Mouse (Mus musculus): ENCODE results near the gene Ost4. TPM values are rescaled to one million over a fixed set of nuclear protein-coding genes. Genes with fewer than 3 reads are reported as not detected.

Ost4 gene
- total and polyA plus RNA-seq, 3 experiments: 220 to 478 (median 321) TPM

DNA sequence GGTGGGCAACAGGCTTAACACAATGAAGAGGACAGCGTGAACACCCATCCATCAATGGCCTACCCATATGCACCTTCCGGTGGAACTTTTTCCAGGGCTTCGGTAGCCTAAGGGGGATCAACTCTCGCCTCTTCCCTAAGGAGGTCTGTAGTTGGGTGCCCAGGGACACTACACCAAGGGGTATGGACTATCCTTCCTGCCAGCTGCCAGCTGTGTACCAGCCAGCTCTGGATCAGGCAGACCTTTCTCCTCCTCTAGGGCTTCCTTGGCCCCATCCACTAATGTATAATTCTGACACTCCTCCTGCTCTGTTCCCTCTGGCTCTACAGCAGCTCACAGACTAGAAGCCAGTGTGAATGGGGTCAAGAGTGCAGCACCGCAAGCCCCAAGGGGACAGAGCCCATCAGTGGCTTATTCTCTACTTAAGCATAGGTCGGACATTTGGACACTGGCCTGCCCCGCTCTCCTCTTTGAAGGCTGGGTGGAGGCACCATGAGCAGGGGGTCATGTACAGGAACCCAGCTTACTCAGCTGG is 6.6 kb upstream of the Ost4 start:
- peak overlapping the region; percentile 15; the same call in 1 of the 2 replicates for H3K27ac ChIP-seq (ENCODE audit: control insufficient read depth, low read depth, low read length)
- no peaks in the 10 kb centered on the region for H3K27me3 ChIP-seq (ENCODE audit: control insufficient read depth in 1 of 2, insufficient read depth in 2 of 2, low read length in 2 of 2)
- no peaks in the 10 kb centered on the region for H3K79me2 ChIP-seq (ENCODE audit: control insufficient read depth, insufficient read depth, low read length, poor library complexity)
- TF ChIP-seq RAD21 (IDR thresholded peaks at IDR 0.05; ENCODE audit: low read depth, low read length) (no peak), MAFK (IDR thresholded peaks at IDR 0.05; ENCODE audit: borderline replicate concordance, low read depth, low read length) (no peak), GATA1 (IDR thresholded peaks at IDR 0.05; ENCODE audit: low read depth, low read length) (no peak), HCFC1 (IDR thresholded peaks at IDR 0.05; ENCODE audit: low read depth, low read length) (no peak), EP300 (IDR thresholded peaks at IDR 0.05; ENCODE audit: low read depth in 1 of 2, low read length in 2 of 2) (no peak), MAZ (IDR thresholded peaks at IDR 0.05; ENCODE audit: low read depth, low read length) (no peak)
- DNase-seq (ENCODE audit: low read depth, low spot score): no peak
- peaks cover 16 to 36% of the 10 kb centered on the region in 2 experiments for H3K4me1 ChIP-seq (ENCODE audit: control insufficient read depth in 1 of 2, insufficient read depth in 2 of 2, low read length in 2 of 2)
- no peak overlapping the region for H3K9ac ChIP-seq (ENCODE audit: control insufficient read depth, low read depth, low read length, poor library complexity, severe bottlenecking)
- no peaks in the 10 kb centered on the region for H3K9me3 ChIP-seq (replicated peaks; ENCODE audit: insufficient read depth, low read length)
- no peak overlapping the region for H3K4me3 ChIP-seq (ENCODE audit: control insufficient read depth in 1 of 2, insufficient read depth in 1 of 2, low read depth in 2 of 2, low read length in 2 of 2)
- peaks cover 0 to 22% of the 10 kb centered on the region in 2 experiments; a peak in 2 of 4 replicates for H3K36me3 ChIP-seq (ENCODE audit: control insufficient read depth in 1 of 2, insufficient read depth in 2 of 2, low read length in 2 of 2)

DNA sequence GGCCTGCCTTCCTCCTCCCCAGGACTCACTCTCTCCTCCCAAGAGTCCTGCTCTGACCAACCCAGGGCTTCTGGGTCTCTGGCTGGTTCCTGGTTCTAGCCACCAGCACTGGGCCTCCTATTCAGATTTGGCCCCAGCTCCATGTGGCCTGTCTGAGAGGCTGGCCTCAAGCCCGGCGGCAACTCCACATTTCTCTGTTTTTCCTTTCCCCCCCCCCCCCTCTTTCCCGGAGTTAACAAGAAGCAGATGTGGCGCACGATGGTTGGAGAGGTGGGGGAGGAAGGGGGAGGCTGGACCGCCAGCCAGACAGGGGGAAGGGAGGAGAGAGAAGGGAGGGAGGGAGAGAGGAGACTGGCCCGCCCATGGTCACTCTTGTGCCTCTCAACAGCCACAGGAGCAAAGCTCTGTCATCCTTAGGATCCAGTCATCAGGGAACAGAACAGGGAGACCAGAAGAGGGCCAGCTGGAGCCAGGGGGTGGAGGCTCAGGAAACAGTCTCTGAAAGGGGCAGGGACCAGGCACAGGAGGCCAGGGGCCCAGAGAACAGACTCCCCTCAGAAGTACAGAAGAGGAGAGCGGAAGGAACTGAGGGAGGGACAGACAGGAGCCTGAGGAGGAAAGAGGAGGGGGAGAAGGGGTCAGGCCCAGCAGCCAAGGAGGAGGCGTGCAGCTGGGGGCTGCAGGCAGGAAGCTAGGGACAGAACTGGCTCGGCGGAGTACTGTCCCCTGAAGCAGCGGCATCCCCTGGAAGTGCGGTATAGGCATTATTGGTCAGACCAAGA is 5.7 kb upstream of the Ost4 start, which contains the start of gene Emilin1:
TSS of gene Emilin1 (plus strand) at position 343 of the 782 bp plus-strand sequence.
- DNase-seq (ENCODE audit: low read depth, low spot score): no peak
- no peaks in the 10 kb centered on the region for H3K79me2 ChIP-seq (ENCODE audit: control insufficient read depth, insufficient read depth, low read length, poor library complexity)
- H3K9ac ChIP-seq (ENCODE audit: control insufficient read depth, low read depth, low read length, poor library complexity, severe bottlenecking): no peak within 1 kb of the TSS
- peaks cover 18 to 41% of the 10 kb centered on the region in 2 experiments for H3K4me1 ChIP-seq (ENCODE audit: control insufficient read depth in 1 of 2, insufficient read depth in 2 of 2, low read length in 2 of 2)
- TF ChIP-seq ETS1 (IDR thresholded peaks at IDR 0.05; ENCODE audit: low read depth, low read length) (no peak), UBTF (IDR thresholded peaks at IDR 0.05; ENCODE audit: borderline replicate concordance, insufficient read depth, low read depth, low read length) (no peak), TAL1 (IDR thresholded peaks at IDR 0.05; ENCODE audit: low read length) (no peak)
- no peaks in the 10 kb centered on the region for H3K9me3 ChIP-seq (replicated peaks; ENCODE audit: insufficient read depth, low read length)
- peak within 1 kb of the TSS; percentile 15; the same call in 1 of the 2 replicates for H3K27ac ChIP-seq (ENCODE audit: control insufficient read depth, low read depth, low read length)
- no peaks in the 10 kb centered on the region for H3K27me3 ChIP-seq (ENCODE audit: control insufficient read depth in 1 of 2, insufficient read depth in 2 of 2, low read length in 2 of 2)
- peaks cover 0 to 22% of the 10 kb centered on the region in 2 experiments; a peak in 2 of 4 replicates for H3K36me3 ChIP-seq (ENCODE audit: control insufficient read depth in 1 of 2, insufficient read depth in 2 of 2, low read length in 2 of 2)
- no peak within 1 kb of the TSS for H3K4me3 ChIP-seq (ENCODE audit: control insufficient read depth in 1 of 2, insufficient read depth in 1 of 2, low read depth in 2 of 2, low read length in 2 of 2)

DNA sequence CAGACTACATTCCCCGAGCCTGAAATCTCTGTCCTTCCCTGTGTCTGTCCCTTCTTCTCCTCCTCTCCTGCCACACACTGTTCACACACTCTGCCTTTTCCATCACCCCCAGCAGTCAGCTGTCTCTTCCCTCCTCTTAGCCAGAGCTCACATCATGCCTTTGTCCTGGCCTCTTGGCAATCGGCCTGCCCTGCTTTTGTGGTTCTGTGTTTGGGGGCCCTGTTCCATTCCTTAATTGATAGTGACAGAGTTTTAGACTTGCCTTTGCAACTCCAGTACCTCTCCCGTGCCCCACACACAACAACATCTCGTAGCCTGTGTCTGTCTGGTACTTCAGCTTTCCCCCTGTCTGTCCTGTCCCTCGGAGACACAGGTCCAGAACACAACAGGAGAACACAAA is 4.6 kb upstream of the Ost4 start:
- Histone ChIP-seq H3K9ac (ENCODE audit: control insufficient read depth, low read depth, low read length, poor library complexity, severe bottlenecking) (no peak overlapping the region), H3K4me1 (ENCODE audit: control insufficient read depth in 1 of 2, insufficient read depth in 2 of 2, low read length in 2 of 2) (peaks cover 19 to 44% of the 10 kb centered on the region in 2 experiments), H3K4me3 (ENCODE audit: control insufficient read depth in 1 of 2, insufficient read depth in 1 of 2, low read depth in 2 of 2, low read length in 2 of 2) (no peak overlapping the region), H3K79me2 (ENCODE audit: control insufficient read depth, insufficient read depth, low read length, poor library complexity) (peaks cover 3% of the 10 kb centered on the region), H3K27ac (ENCODE audit: control insufficient read depth, low read depth, low read length) (no peak overlapping the region), H3K27me3 (ENCODE audit: control insufficient read depth in 1 of 2, insufficient read depth in 2 of 2, low read length in 2 of 2) (no peaks in the 10 kb centered on the region), H3K36me3 (ENCODE audit: control insufficient read depth in 1 of 2, insufficient read depth in 2 of 2, low read length in 2 of 2) (peaks cover 0 to 22% of the 10 kb centered on the region in 2 experiments; a peak in 2 of 4 replicates), H3K9me3 (replicated peaks; ENCODE audit: insufficient read depth, low read length) (no peaks in the 10 kb centered on the region)
- TF ChIP-seq POLR2A (IDR thresholded peaks at IDR 0.05; ENCODE audit: control insufficient read depth in 1 of 2, insufficient read depth in 1 of 2, low read depth in 1 of 2, low read length in 2 of 2, poor library complexity in 1 of 2) (no peak), MYC (IDR thresholded peaks at IDR 0.05; ENCODE audit: low read depth, low read length) (no peak), TCF12 (IDR thresholded peaks at IDR 0.05; ENCODE audit: low read depth, low read length) (no peak), CTCF (IDR thresholded peaks at IDR 0.05 in 2 of 3, conservative IDR thresholded peaks at IDR 0.05 in 1 of 3; ENCODE audit: control insufficient read depth in 1 of 3, insufficient read depth in 1 of 3, low read depth in 2 of 3, low read length in 3 of 3, poor library complexity in 1 of 3, severe bottlenecking in 1 of 3) (no peak), CHD1 (IDR thresholded peaks at IDR 0.05; ENCODE audit: low read depth, low read length) (no peak), MAFK (IDR thresholded peaks at IDR 0.05; ENCODE audit: borderline replicate concordance, low read depth, low read length) (no peak), SMC3 (IDR thresholded peaks at IDR 0.05; ENCODE audit: low read depth, low read length) (no peak), GATA1 (IDR thresholded peaks at IDR 0.05; ENCODE audit: low read depth, low read length) (no peak), POLR2AphosphoS2 (IDR thresholded peaks at IDR 0.05; ENCODE audit: low read length) (no peak), TAL1 (IDR thresholded peaks at IDR 0.05; ENCODE audit: low read length) (no peak), CHD2 (IDR thresholded peaks at IDR 0.05; ENCODE audit: low read length) (no peak), GABPA (IDR thresholded peaks at IDR 0.05; ENCODE audit: low read depth, low read length) (no peak), SIN3A (IDR thresholded peaks at IDR 0.05; ENCODE audit: low read length) (no peak), NRF1 (IDR thresholded peaks at IDR 0.05; ENCODE audit: insufficient read depth, low read depth, low read length, poor library complexity, severe bottlenecking) (no peak), MAZ (IDR thresholded peaks at IDR 0.05; ENCODE audit: low read depth, low read length) (no peak), UBTF (IDR thresholded peaks at IDR 0.05; ENCODE audit: borderline replicate concordance, insufficient read depth, low read depth, low read length) (no peak), ZNF384 (IDR thresholded peaks at IDR 0.05; ENCODE audit: low read depth, low read length) (no peak), ETS1 (IDR thresholded peaks at IDR 0.05; ENCODE audit: low read depth, low read length) (no peak), ZMIZ1 (IDR thresholded peaks at IDR 0.05; ENCODE audit: low read depth, low read length) (no peak)
- no peak for DNase-seq (ENCODE audit: low read depth, low spot score)
